Mouse (Mus musculus): ENCODE results near the gene Iffo1. TPM values are rescaled to one million over a fixed set of nuclear protein-coding genes. Genes with fewer than 3 reads are reported as not detected.

The Iffo1 gene
- polyA plus RNA-seq, 1 experiment from 2014 or later = 4.8 TPM

DNA sequence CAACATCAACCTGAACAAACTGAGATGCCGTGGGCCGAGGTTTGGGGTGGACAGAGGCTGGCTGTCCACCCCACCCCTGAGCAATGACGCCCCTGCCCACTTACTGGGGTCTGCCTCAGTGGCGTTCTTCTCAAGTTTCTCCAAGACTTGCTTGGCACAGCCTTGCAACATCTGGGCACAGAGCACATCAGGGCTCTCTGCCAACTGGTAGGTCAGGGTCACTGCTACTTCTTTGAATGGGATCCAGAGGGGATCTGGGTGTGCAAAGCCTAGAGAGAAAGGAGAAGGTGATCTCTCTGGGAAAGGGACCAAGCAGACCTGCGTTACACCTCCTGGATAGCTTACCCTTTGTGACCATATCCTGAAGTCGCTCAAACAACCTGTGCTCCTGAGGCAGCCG, 28.2 kb downstream of the Iffo1 start:
- DNase-seq = no peak
- peaks cover 12% of the 10 kb centered on the region for H3K4me1 ChIP-seq (ENCODE audit: insufficient read depth)
- H3K27me3 ChIP-seq (ENCODE audit: insufficient read depth, low read length) = no peaks in the 10 kb centered on the region
- no peaks in the 10 kb centered on the region for H3K9me3 ChIP-seq (ENCODE audit: low read length)
- H3K4me2 ChIP-seq (ENCODE audit: low read depth, low read length) = no peak overlapping the region
- no peak for ATAC-seq
- no peak overlapping the region for H3K4me3 ChIP-seq (ENCODE audit: low read depth, low read length)
- peak overlapping the region; percentile 78 for H3K27ac ChIP-seq (ENCODE audit: low read depth)
- 90% methylated on average over 7 of the region's 7 CpGs for WGBS (ENCODE audit: insufficient replicate concordance)
- no peak overlapping the region for H3K9ac ChIP-seq (replicated peaks)
- H3K36me3 ChIP-seq (replicated peaks; ENCODE audit: insufficient read depth, low read length) = peaks cover 96% of the 10 kb centered on the region
- TF ChIP-seq EP300 (IDR thresholded peaks at IDR 0.05; ENCODE audit: low read depth) = no peak
- no peak for TF ChIP-seq CTCF (IDR thresholded peaks at IDR 0.05; ENCODE audit: low read depth)

DNA sequence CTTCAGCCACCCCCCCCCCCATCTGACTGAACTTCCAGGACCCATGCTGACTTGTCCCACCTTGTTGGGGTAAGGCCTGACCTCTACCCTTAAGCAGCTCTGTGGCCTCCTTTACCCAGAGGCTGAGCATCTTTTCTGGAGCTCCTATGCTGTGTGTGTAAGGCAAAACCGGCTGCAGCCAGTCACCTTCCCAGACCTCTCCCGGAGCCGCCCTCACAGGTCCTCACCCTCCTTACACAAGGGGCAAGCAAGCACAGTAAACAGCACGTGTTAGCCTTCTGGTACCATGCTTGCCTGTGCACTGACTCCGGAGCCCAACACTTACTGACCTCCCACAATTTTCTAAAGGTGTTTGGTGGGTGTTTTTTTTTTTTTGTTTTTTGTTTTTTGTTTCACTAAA, 30.4 kb downstream of the Iffo1 start:
- WGBS (ENCODE audit: insufficient replicate concordance) = 93% methylated on average over 5 of the region's 5 CpGs
- peaks cover 92% of the 10 kb centered on the region for H3K36me3 ChIP-seq (replicated peaks; ENCODE audit: insufficient read depth, low read length)

DNA sequence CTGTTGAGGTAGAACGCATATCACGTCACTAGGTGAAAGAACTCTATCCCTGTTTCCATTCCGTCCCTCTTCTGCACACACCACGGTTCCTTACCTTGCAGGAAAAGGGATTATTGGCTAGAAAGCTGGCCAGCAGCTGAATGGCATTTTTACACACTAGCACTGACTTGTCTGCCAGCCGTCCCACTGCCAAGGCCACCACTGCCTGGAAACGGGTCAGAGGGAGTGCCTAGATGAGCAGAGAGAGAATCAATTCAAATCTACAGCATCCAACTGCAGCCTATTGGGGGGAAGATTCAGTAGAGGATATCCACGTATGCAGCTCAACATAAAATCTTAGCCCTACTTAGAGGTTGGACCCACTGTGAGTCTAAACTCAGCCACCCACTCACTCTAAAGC, 34.6 kb downstream of the Iffo1 start:
- DNase-seq = no peak
- no peak overlapping the region for H3K27ac ChIP-seq (ENCODE audit: low read depth)
- WGBS (ENCODE audit: insufficient replicate concordance) = 92% methylated on average over 7 of the region's 7 CpGs
- no peaks in the 10 kb centered on the region for H3K9me3 ChIP-seq (ENCODE audit: low read length)
- TF ChIP-seq CTCF (IDR thresholded peaks at IDR 0.05; ENCODE audit: low read depth) (no peak), EP300 (IDR thresholded peaks at IDR 0.05; ENCODE audit: low read depth) (no peak)
- H3K4me2 ChIP-seq (ENCODE audit: low read depth, low read length) = no peak overlapping the region
- ATAC-seq = no peak
- no peak overlapping the region for H3K9ac ChIP-seq (replicated peaks)
- no peak overlapping the region for H3K4me3 ChIP-seq (ENCODE audit: low read depth, low read length)
- H3K27me3 ChIP-seq (ENCODE audit: insufficient read depth, low read length) = no peaks in the 10 kb centered on the region
- H3K4me1 ChIP-seq (ENCODE audit: insufficient read depth) = no peaks in the 10 kb centered on the region
- peaks cover 94% of the 10 kb centered on the region for H3K36me3 ChIP-seq (replicated peaks; ENCODE audit: insufficient read depth, low read length)

More for the DNA sequence above, 30.4 kb downstream of the Iffo1 start:
- ATAC-seq (no peak), DNase-seq (no peak)
- Histone ChIP-seq H3K27me3 (ENCODE audit: insufficient read depth, low read length) (no peaks in the 10 kb centered on the region), H3K9me3 (ENCODE audit: low read length) (no peaks in the 10 kb centered on the region), H3K9ac (replicated peaks) (no peak overlapping the region), H3K4me3 (ENCODE audit: low read depth, low read length) (no peak overlapping the region), H3K4me2 (ENCODE audit: low read depth, low read length) (no peak overlapping the region), H3K4me1 (ENCODE audit: insufficient read depth) (peaks cover 6% of the 10 kb centered on the region), H3K27ac (ENCODE audit: low read depth) (no peak overlapping the region)
- TF ChIP-seq CTCF (IDR thresholded peaks at IDR 0.05; ENCODE audit: low read depth) = no peak
- TF ChIP-seq EP300 (IDR thresholded peaks at IDR 0.05; ENCODE audit: low read depth) = no peak

DNA sequence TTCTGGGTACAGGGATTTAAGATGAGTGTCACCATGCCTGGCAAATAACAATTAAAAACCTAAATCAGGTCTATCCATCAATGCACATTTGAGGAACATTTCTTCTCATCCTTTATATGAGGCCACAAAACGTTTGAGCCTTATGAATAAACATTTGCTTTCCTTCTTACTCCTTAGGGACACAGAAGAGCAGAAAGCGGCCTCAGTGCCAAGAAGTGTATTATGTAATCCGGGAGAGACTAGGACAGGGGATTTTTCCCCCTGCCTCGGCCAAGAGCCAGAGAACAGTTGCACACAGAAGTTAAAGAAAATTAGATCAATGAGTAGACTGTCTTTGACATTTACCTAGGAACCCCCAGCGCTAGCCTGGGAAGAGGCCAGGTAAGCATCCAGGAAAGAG, 37.1 kb downstream of the Iffo1 start:
- ATAC-seq = no peak
- H3K27ac ChIP-seq (ENCODE audit: low read depth) = no peak overlapping the region
- H3K4me2 ChIP-seq (ENCODE audit: low read depth, low read length) = no peak overlapping the region
- H3K27me3 ChIP-seq (ENCODE audit: insufficient read depth, low read length) = no peaks in the 10 kb centered on the region
- TF ChIP-seq CTCF (IDR thresholded peaks at IDR 0.05; ENCODE audit: low read depth) (no peak), EP300 (IDR thresholded peaks at IDR 0.05; ENCODE audit: low read depth) (no peak)
- no peak overlapping the region for H3K4me3 ChIP-seq (ENCODE audit: low read depth, low read length)
- no peaks in the 10 kb centered on the region for H3K4me1 ChIP-seq (ENCODE audit: insufficient read depth)
- peaks cover 94% of the 10 kb centered on the region for H3K36me3 ChIP-seq (replicated peaks; ENCODE audit: insufficient read depth, low read length)
- no peaks in the 10 kb centered on the region for H3K9me3 ChIP-seq (ENCODE audit: low read length)
- DNase-seq = no peak
- H3K9ac ChIP-seq (replicated peaks) = no peak overlapping the region
- 78% methylated on average over 5 of the region's 5 CpGs for WGBS (ENCODE audit: insufficient replicate concordance)

DNA sequence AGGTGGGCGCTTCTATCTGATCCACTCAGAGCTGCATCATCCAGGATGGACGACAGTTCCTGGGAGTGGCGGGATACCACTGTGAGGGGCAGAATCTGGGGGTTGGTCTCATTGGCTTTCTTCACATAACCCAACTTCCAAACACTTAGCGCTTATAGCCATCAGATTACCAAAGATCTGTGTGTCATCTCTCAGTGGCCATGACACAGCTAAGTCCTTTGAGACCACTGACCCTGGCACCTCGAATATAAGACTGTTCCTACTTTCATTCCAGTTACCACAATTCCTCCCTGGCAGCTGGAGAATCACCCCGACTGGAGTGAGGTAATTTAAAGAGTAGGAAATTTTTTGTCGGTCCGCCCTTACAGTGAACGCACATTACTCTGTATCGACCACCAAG, 41.2 kb downstream of the Iffo1 start:
- Histone ChIP-seq H3K9ac (replicated peaks) (no peak overlapping the region), H3K27me3 (ENCODE audit: insufficient read depth, low read length) (no peaks in the 10 kb centered on the region), H3K4me2 (ENCODE audit: low read depth, low read length) (no peak overlapping the region), H3K36me3 (replicated peaks; ENCODE audit: insufficient read depth, low read length) (peaks cover 83% of the 10 kb centered on the region), H3K4me1 (ENCODE audit: insufficient read depth) (no peaks in the 10 kb centered on the region; the same call in 1 of the 2 replicates), H3K4me3 (ENCODE audit: low read depth, low read length) (no peak overlapping the region), H3K9me3 (ENCODE audit: low read length) (no peaks in the 10 kb centered on the region), H3K27ac (ENCODE audit: low read depth) (no peak overlapping the region)
- 96% methylated on average over 10 of the region's 10 CpGs for WGBS (ENCODE audit: insufficient replicate concordance)
- no peak for DNase-seq
- ATAC-seq = no peak
- TF ChIP-seq EP300 (IDR thresholded peaks at IDR 0.05; ENCODE audit: low read depth) = no peak
- no peak for TF ChIP-seq CTCF (IDR thresholded peaks at IDR 0.05; ENCODE audit: low read depth)

DNA sequence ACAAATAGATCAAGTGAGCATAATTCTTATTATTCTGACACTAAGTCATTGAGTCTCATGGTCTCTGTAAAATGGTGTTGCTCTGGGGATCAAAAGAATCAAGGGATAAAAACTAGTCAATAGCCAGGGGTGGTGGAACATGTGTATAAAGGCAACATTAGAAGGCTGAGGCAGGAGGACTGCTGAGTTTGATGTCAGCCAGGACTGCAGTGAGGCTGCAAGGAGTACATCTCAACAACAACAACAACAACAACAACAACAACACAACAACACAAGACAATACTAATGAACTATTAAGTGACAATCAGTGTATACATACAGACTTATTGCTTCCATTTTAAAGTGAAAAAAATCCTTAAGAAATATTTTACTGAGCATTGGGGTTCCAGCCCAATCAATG, 45.8 kb downstream of the Iffo1 start:
- peaks cover 54% of the 10 kb centered on the region for H3K36me3 ChIP-seq (replicated peaks; ENCODE audit: insufficient read depth, low read length)

More for the DNA sequence above, 45.8 kb downstream of the Iffo1 start:
- DNase-seq (no peak), ATAC-seq (no peak)
- no peaks in the 10 kb centered on the region for H3K9me3 ChIP-seq (ENCODE audit: low read length)
- peak overlapping the region; percentile 100 for H3K27ac ChIP-seq (ENCODE audit: low read depth)
- H3K4me3 ChIP-seq (ENCODE audit: low read depth, low read length) = peak overlapping the region; percentile 78
- TF ChIP-seq CTCF (IDR thresholded peaks at IDR 0.05; ENCODE audit: low read depth) = no peak
- TF ChIP-seq EP300 (IDR thresholded peaks at IDR 0.05; ENCODE audit: low read depth) = no peak
- H3K4me1 ChIP-seq (ENCODE audit: insufficient read depth) = peaks cover 12% of the 10 kb centered on the region
- H3K27me3 ChIP-seq (ENCODE audit: insufficient read depth, low read length) = no peaks in the 10 kb centered on the region
- peak overlapping the region; percentile 83 for H3K9ac ChIP-seq (replicated peaks)
- peak overlapping the region; percentile 90 for H3K4me2 ChIP-seq (ENCODE audit: low read depth, low read length)
